Mouse (Mus musculus): Measurements from ENCODE around the gene Armc9.

- TF ChIP-seq CTCF (IDR thresholded peaks at IDR 0.05; ENCODE audit: low read depth), result no peak
- TF ChIP-seq EP300 (IDR thresholded peaks at IDR 0.05; ENCODE audit: low read depth), result no peak
Measured at GRCm38 (mm10) chr1:86243490-86243889, 88.9 kb downstream of the Armc9 start.
